Mouse (Mus musculus) kidney, adult 2 months (tissue): ENCODE results near the gene Mypop.

ENCODE experiments used
- CTCF ChIP-seq: fragments of 200-500 bp; conservative IDR thresholded peaks from 2 replicates; pipeline ENCODE4 v1.5.1; 2011; ENCODE audit warnings: low read depth, mild to moderate bottlenecking, control low read depth, low read length, moderate library complexity, mixed read lengths; ENCODE audit not compliant: insufficient read depth, insufficient read length
- POLR2A ChIP-seq: fragments of 200-500 bp; IDR thresholded peaks from one replicate; pipeline ENCODE4 v1.6.1; 2011; ENCODE audit warnings: low read depth, low read length, control low read depth

GRCm38 (mm10) chr7:18951397-18951796 lies 39.6 kb upstream of the Mypop start:
- TF ChIP-seq POLR2A (no peak), CTCF (no peak)
